Mouse (Mus musculus) limb, embryonic 15.5 days (tissue): ENCODE data around the gene Wrap73. TPM values are rescaled to one million over a fixed set of nuclear protein-coding genes. Genes with fewer than 3 reads are reported as not detected.
A peak's percentile ranks its signal among the peaks of the same experiment; 100 is the strongest.

Experiments
- ATAC-seq: fragments of 200-750 bp; cut with Nextera tagmentation; 2 replicates; pipeline ENCODE4 v1.8.0; 2017; ENCODE audit warnings: low read depth, moderate TSS enrichment; ENCODE audit not compliant: insufficient number of reproducible peaks, low FRiP score, low TSS enrichment
- H3K27ac ChIP-seq: fragments of 300-500 bp; sonication (generic); 2 replicates; pipeline ENCODE4 v1.5.1; 2015; ENCODE audit warnings: moderate library complexity, mild to moderate bottlenecking, inconsistent platforms
- H3K27me3 ChIP-seq: fragments of 300-500 bp; sonication (generic); 2 replicates; pipeline ENCODE4 v1.6.1; 2015; ENCODE audit warnings: inconsistent platforms
- H3K36me3 ChIP-seq: fragments of 300-500 bp; sonication (generic); 2 replicates; pipeline ENCODE4 v1.6.1; 2015; ENCODE audit warnings: inconsistent platforms
- H3K4me1 ChIP-seq: fragments of 300-500 bp; sonication (generic); 2 replicates; pipeline ENCODE4 v1.6.1; 2015; ENCODE audit warnings: inconsistent platforms
- H3K4me2 ChIP-seq: fragments of 300-500 bp; sonication (generic); 2 replicates; pipeline ENCODE4 v1.6.1; 2015; ENCODE audit warnings: mild to moderate bottlenecking, inconsistent platforms
- H3K4me3 ChIP-seq: fragments of 300-500 bp; sonication (generic); 2 replicates; pipeline ENCODE4 v1.5.1; 2015; ENCODE audit warnings: mild to moderate bottlenecking, inconsistent platforms
- H3K9ac ChIP-seq: fragments of 300-500 bp; sonication (generic); 2 replicates; pipeline ENCODE4 v1.6.1; 2015; ENCODE audit warnings: inconsistent platforms
- H3K9me3 ChIP-seq: fragments of 300-500 bp; sonication (generic); 2 replicates; pipeline ENCODE4 v1.6.1; 2016; ENCODE audit warnings: inconsistent platforms
- WGBS: fragments of 180-500 bp; shearing (Covaris S2); methylation state at CpG from one replicate; pipeline ENCODE4 v1.1.7; 2015; 5-methylcytosine and 5-hydroxymethylcytosine counted together
- polyA plus RNA-seq: library from polyadenylated mRNA; unstranded; fragments of >200 nt; fragmentation: Nextera tagmentation; extraction: Ambion mirVana; gene quantifications from 2 replicates; pipeline ENCODE4 v1.2.1, GENCODE M21; 2015

Gene Wrap73
- polyA plus RNA-seq, 1 experiment from 2014 or later: 38.5 TPM

DNA sequence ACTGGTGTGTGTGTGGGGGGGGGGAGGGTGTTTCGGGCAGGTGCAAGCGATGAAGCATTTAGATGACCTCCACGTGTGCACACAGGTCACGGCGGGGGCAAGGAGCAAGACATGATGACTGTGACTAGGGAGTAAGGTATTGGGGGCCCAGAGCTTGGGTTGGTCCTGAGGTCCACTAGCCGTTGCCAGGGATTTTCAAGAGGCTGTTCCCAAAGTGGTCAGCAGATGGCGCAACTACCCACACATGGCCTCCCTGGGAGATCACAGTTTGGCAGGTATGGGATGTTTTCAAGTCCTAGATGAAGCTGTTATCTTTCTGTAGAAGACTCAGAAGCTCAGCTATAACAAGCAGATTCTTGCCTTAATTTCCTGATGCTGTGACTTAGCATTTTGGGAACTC, 21.1 kb downstream of the Wrap73 start:
- H3K36me3 ChIP-seq: peaks cover 7% of the 10 kb centered on the region
- H3K27me3 ChIP-seq: no peaks in the 10 kb centered on the region
- H3K9ac ChIP-seq: no peak overlapping the region
- WGBS: 12% methylated on average over 7 of the region's 7 CpGs
- peaks cover 23% of the 10 kb centered on the region for H3K4me1 ChIP-seq
- no peaks in the 10 kb centered on the region for H3K9me3 ChIP-seq
- ATAC-seq: no peak
- H3K4me3 ChIP-seq: no peak overlapping the region
- no peak overlapping the region for H3K27ac ChIP-seq
- no peak overlapping the region for H3K4me2 ChIP-seq

DNA sequence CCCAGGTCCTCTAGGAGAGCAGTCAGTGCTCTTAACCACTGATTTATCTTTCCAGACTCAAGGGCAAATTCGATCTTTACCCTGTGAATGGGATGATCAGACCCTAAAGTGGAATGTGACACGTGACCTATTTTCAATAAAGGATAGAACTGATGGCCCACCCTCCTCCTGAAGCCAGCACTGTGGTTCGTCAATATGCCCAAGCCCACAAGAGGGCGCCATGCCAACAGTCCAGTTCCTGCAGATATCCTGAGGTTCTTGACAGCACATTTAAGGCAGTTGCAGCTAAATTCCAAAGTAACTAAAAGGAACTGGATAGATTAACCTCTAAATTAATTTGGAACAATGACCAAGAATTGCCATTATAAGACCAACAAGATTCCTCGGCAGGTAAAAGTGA, 24.9 kb downstream of the Wrap73 start:
- no peaks in the 10 kb centered on the region for H3K36me3 ChIP-seq
- H3K9ac ChIP-seq: no peak overlapping the region
- no peak for ATAC-seq
- peaks cover 29% of the 10 kb centered on the region for H3K27me3 ChIP-seq
- H3K4me1 ChIP-seq: peaks cover 31% of the 10 kb centered on the region
- 30% methylated on average over 5 of the region's 5 CpGs for WGBS
- H3K27ac ChIP-seq: no peak overlapping the region
- no peaks in the 10 kb centered on the region for H3K9me3 ChIP-seq
- H3K4me3 ChIP-seq: no peak overlapping the region
- H3K4me2 ChIP-seq: no peak overlapping the region

DNA sequence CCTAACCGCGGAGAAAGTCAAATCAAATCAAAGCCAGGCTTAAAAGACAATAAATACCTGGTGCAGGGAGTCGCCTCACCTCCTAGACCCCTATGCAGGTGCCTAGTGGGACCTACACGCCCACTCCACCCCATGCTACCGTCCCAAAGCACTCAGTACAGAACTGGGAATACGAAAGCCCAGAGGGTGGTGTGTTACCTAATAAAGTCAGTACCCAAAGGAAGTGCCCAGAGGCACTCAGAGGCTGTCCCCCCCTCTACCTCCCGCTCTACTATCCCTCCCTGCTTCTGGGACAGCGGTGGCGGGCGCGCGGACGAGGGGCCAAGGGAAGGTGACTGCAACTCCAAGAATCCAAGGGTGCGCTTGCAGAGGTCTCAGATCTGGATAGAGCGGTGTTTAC, 27.8 kb downstream of the Wrap73 start:
- Histone ChIP-seq H3K36me3 (no peaks in the 10 kb centered on the region), H3K4me2 (peak overlapping the region; percentile 99), H3K9me3 (no peaks in the 10 kb centered on the region), H3K27ac (no peak overlapping the region), H3K9ac (peak overlapping the region; percentile 29; the same call in 1 of the 2 replicates), H3K27me3 (peaks cover 34% of the 10 kb centered on the region), H3K4me3 (peak overlapping the region; percentile 64), H3K4me1 (peaks cover 44% of the 10 kb centered on the region)
- ATAC-seq: peak; percentile 17; the same call in 1 of the 2 replicates
- WGBS: 3% methylated on average over 15 of the region's 15 CpGs

DNA sequence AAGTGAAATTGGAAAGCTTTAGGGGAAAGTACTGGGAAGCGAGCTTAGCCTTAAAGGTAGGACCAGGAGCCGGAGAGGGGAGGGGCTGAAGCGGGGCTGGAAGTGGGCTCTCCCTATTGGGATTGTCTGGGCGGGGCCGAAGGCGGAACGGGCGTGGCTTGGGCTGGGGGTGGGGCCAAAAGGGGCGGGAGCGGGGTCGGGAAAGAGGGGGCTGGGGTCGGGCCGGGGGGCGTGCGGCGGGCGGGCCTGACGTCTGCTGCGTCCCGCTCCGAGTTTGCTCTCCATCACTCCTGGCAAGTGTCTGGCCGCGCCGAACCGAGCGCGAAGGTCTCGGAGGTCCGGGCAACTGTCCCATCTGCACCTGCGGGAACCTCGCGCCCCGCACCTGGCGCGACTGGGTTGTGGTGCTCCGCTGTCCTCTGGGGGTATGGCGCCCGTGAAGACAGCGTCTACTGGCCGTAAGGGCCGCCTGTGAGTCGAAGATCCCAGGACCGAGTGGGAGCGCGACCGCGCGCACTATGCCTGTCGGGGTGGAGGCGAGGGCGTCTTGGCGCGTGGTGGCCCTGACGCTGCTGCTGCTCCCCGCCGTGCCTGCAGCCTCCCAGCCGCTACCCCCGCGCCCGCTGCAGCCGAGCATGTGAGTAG, 28.5 kb downstream of the Wrap73 start, which contains the start of gene Megf6:
TSS of gene Megf6 (plus strand) at position 225 of the 645 bp plus-strand sequence.
- Histone ChIP-seq H3K4me3 (peak within 1 kb of the TSS; percentile 64), H3K27ac (peak within 1 kb of the TSS; percentile 67), H3K27me3 (peaks cover 34% of the 10 kb centered on the region), H3K36me3 (no peaks in the 10 kb centered on the region), H3K4me1 (peaks cover 47% of the 10 kb centered on the region), H3K4me2 (peak within 1 kb of the TSS; percentile 99), H3K9ac (peak within 1 kb of the TSS; percentile 44), H3K9me3 (no peaks in the 10 kb centered on the region)
- whole genome bisulfite sequencing: under 1% methylated on average over 53 of the region's 61 CpGs
- peak; percentile 66 for ATAC-seq

DNA sequence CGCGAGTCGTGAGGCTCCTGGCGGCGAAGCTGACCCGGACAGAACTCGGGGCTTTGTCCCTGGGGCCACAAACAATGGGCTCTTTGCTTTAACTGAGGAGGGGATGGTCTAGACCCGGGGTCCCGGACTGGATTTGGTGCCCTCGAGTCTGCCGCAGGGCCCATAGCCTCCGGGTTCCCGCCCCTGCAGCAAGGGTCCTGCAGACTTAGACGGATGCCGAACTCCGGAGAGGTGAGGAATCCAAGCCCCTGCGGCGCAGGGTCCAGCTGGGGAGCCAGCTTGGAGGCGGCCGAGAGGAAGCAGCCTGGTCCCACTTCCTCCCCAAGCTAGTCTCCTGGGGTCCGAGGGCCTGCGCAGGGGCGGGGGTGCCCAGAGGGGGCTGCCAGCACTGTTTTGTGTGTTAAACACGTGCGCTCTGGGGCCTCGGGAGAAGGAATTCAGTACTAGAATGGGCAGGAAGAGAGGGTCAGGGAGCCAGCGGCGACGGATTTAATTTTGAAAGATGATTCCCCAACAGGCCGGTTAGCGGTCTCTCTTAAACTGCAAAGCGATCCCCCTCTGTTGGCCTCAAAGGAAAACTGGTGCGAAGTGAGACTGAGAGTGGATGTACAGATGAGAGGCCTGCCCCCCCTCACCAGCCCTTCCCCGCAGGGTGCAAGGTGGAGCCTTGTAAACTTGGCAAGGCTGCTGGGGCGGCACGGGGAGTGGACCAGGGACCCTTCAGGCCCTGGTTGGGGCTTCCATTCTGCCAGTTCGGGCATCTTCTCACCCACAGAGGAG, 29.2 kb downstream of the Wrap73 start:
- WGBS: 1% methylated on average over 37 of the region's 37 CpGs
- H3K4me3 ChIP-seq: peak overlapping the region; percentile 64
- peaks cover 54% of the 10 kb centered on the region for H3K4me1 ChIP-seq
- peak overlapping the region; percentile 67 for H3K27ac ChIP-seq
- no peaks in the 10 kb centered on the region for H3K36me3 ChIP-seq
- ATAC-seq: no peak
- H3K9me3 ChIP-seq: no peaks in the 10 kb centered on the region
- peak overlapping the region; percentile 99 for H3K4me2 ChIP-seq
- H3K9ac ChIP-seq: peak overlapping the region; percentile 44
- peaks cover 34% of the 10 kb centered on the region for H3K27me3 ChIP-seq

DNA sequence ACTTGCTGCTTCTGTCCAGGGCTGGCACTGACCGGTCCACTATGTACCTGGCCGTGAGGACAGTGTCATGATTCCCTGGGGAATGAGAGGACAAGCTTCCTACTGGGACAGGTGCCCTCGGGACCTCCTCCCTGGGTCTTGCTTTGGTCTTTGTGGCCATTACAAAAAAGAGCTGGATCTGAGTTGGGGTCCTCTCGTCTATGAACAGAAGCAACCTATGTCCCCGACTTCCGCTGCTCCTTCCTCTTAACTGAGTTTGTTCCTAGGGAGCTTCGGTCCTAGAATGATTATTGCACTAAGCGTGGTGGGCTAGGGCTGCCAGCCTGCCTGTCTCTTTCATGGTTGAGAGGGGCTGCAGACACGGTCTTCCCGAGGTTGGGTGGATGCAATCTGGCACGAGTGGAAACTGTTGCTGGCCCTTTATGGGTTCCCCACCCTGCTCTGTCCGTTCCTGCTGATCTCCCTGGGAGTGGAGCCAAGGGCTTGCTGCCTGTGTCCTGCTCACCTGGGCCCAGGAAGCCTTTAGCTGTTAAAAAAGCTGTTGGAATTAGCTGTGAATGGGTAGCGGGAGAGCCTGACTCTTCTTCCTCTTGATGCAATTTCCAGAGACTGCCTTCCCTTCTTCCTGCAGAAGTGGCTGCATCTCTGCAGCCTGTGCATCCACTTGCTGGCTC, 29.9 kb downstream of the Wrap73 start:
- no peaks in the 10 kb centered on the region for H3K36me3 ChIP-seq
- no peaks in the 10 kb centered on the region for H3K9me3 ChIP-seq
- ATAC-seq: no peak
- peaks cover 34% of the 10 kb centered on the region for H3K27me3 ChIP-seq
- WGBS: 26% methylated on average over 13 of the region's 13 CpGs
- H3K27ac ChIP-seq: 0 out of 2 replicates have a peak overlapping the region, but pooled peaks have one; percentile 67
- peak overlapping the region; percentile 64 for H3K4me3 ChIP-seq
- H3K9ac ChIP-seq: no peak overlapping the region; the same call in 1 of the 2 replicates
- peak overlapping the region; percentile 99 for H3K4me2 ChIP-seq
- H3K4me1 ChIP-seq: peaks cover 58% of the 10 kb centered on the region

DNA sequence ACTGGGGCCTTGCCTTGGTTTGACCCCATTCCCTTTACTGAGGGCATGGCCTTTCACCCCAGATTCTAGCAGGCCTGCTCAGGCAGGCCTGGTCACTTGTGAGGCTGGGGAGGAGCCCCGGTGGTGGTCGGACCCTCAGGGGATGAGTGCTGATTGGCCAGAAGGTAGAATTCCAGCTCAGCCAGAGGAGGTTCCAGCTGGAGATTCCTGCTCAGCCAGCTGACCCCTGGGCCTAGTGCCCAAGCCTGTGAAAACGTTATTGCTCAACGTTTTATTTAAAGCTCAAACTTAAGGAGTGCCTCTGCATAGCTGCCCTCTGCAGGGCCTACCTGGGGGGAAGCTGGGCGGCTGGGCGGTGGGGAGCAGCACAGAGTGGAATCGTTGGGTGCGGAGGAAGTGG, 35.1 kb downstream of the Wrap73 start:
- H3K9ac ChIP-seq: no peak overlapping the region
- peaks cover 3% of the 10 kb centered on the region; the same call in 1 of the 2 replicates for H3K27me3 ChIP-seq
- ATAC-seq: no peak
- H3K4me3 ChIP-seq: no peak overlapping the region
- 55% methylated on average over 8 of the region's 8 CpGs for WGBS
- peaks cover 41% of the 10 kb centered on the region for H3K4me1 ChIP-seq
- H3K36me3 ChIP-seq: no peaks in the 10 kb centered on the region
- no peak overlapping the region for H3K27ac ChIP-seq
- no peaks in the 10 kb centered on the region for H3K9me3 ChIP-seq
- H3K4me2 ChIP-seq: no peak overlapping the region

DNA sequence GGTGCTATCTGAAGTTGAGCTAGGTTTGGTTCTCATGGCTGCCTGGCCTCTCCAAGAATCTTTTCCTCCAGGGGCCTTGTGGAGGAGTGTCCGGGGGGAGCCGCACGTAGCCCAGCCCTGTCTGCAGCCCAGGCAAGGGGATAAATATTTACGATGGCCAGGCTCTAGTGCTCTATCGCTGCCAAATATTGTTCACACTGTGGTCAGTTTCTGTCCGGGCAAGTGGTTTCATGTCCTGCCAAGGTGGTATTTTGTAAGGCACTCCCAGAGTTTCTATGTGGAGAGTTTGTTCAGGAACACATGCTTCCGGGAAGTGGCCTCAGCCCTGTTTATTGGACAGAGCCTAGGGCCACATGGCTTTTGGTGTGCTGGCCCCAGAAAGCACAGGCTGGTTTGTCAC, 38.8 kb downstream of the Wrap73 start:
- H3K9me3 ChIP-seq: no peaks in the 10 kb centered on the region
- no peak overlapping the region for H3K27ac ChIP-seq
- no peak overlapping the region for H3K9ac ChIP-seq
- peaks cover 21% of the 10 kb centered on the region; the same call in 1 of the 2 replicates for H3K4me1 ChIP-seq
- H3K36me3 ChIP-seq: peaks cover 4% of the 10 kb centered on the region; the same call in 1 of the 2 replicates
- 65% methylated on average over 7 of the region's 7 CpGs for WGBS
- H3K4me3 ChIP-seq: no peak overlapping the region
- H3K27me3 ChIP-seq: no peaks in the 10 kb centered on the region
- no peak overlapping the region for H3K4me2 ChIP-seq
- no peak for ATAC-seq

DNA sequence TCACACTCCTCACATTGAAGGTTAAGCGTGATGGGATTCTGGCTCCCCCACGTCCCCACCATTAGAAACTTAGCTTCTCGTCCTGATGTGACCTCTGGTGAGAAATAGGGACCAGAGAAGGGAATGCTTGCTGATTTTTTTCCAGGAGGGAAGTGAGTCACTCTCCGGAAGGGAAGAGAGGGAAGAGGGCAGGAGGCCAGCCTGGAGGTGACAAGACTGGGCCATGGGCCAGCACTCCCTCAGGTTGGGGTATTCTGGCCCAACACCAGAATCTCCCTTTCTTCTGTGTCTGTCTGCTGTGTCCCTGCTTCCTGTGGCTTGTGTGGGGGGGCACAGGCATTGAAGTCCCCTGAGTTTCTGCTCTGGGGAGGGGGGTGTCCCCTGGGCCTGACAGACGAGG, 41.4 kb downstream of the Wrap73 start:
- H3K27ac ChIP-seq: no peak overlapping the region
- H3K9me3 ChIP-seq: no peaks in the 10 kb centered on the region
- H3K4me3 ChIP-seq: no peak overlapping the region
- no peak overlapping the region for H3K4me2 ChIP-seq
- H3K4me1 ChIP-seq: peaks cover 6% of the 10 kb centered on the region; the same call in 1 of the 2 replicates
- 65% methylated on average over 5 of the region's 5 CpGs for WGBS
- peaks cover 4% of the 10 kb centered on the region; the same call in 1 of the 2 replicates for H3K36me3 ChIP-seq
- H3K9ac ChIP-seq: no peak overlapping the region
- no peak for ATAC-seq
- no peaks in the 10 kb centered on the region for H3K27me3 ChIP-seq

DNA sequence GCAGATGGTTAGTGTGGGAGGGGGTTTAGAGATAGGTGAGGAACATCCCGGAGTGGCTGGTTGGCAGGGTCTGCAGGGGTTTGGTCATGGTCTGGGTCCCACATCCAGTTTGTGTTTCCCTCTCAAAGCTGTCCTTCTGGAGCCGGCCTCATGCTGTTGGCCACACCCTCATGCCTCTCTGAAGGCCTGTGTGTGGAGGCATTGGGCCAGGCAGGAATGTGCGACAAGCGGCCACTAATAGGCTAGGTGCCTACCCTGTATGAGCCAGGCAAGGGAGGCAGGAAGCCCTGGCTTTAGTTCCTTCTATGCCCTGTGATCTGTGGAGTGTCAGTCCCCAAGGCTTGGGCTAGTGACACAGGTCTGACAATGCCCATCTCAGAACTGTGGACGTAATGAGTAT, 42.8 kb downstream of the Wrap73 start:
- Histone ChIP-seq H3K4me3 (no peak overlapping the region), H3K9ac (no peak overlapping the region), H3K9me3 (no peaks in the 10 kb centered on the region), H3K27ac (no peak overlapping the region), H3K4me1 (peaks cover 10% of the 10 kb centered on the region; the same call in 1 of the 2 replicates), H3K27me3 (no peaks in the 10 kb centered on the region), H3K4me2 (no peak overlapping the region), H3K36me3 (peaks cover 4% of the 10 kb centered on the region; the same call in 1 of the 2 replicates)
- no peak for ATAC-seq
- 76% methylated on average over 5 of the region's 5 CpGs for WGBS

DNA sequence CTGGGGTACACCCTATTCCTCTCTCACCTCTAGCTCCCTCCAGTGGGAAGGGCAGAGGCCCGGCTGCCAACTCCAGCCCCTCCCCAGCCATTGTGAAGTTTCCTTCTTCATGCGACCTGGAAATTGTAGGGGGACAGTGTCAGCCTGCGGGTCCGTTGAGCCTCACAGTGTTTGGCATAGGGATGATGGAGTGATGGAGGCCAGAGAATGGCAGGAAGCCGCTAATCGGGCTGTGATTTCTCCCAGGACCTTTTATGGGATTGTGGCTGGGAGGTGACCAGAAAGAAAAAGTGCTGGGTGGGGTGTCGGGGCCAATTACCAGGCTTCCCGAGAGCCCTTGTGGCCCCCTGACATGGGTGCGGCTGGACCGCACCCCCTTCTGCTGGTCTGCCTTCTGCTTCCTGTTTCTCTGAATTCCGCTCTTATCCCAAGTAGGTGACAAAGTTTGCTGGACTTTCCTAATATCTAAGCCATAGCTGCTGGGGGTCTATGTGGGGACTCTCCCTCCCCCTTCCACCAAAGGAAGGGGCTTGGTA, 43.9 kb downstream of the Wrap73 start:
- no peak overlapping the region for H3K9ac ChIP-seq
- H3K4me2 ChIP-seq: no peak overlapping the region
- H3K4me3 ChIP-seq: no peak overlapping the region
- WGBS: 57% methylated on average over 11 of the region's 11 CpGs
- H3K9me3 ChIP-seq: no peaks in the 10 kb centered on the region
- H3K27me3 ChIP-seq: no peaks in the 10 kb centered on the region
- peaks cover 4% of the 10 kb centered on the region; the same call in 1 of the 2 replicates for H3K36me3 ChIP-seq
- H3K27ac ChIP-seq: no peak overlapping the region
- peaks cover 7% of the 10 kb centered on the region; the same call in 1 of the 2 replicates for H3K4me1 ChIP-seq
- ATAC-seq: no peak
